Mouse (Mus musculus): ENCODE data around the gene Rab43. TPM values are rescaled to one million over a fixed set of nuclear protein-coding genes. Genes with fewer than 3 reads are reported as not detected.

The Rab43 gene
- polyA plus RNA-seq (2014; fragmentation: Nextera tagmentation; extraction: Ambion mirVana): 14.2 and 18.6 TPM in 2 replicates

GRCm38 (mm10) chr6:87811675-87812338 is at the start of gene Rab43:
TSS of gene Rab43 (minus strand) at chr6:87812164.
- DNase-seq (ENCODE audit: low spot score): peak; percentile 94
- Histone ChIP-seq H3K27ac (replicated peaks; ENCODE audit: low read depth, low read length) (peak within 1 kb of the TSS; percentile 71), H3K4me2 (ENCODE audit: low read depth, low read length) (peak within 1 kb of the TSS; percentile 91), H3K9ac (ENCODE audit: low read depth, low read length) (peak within 1 kb of the TSS; percentile 79), H3K4me3 (ENCODE audit: low read depth, low read length) (peak within 1 kb of the TSS; percentile 75), H3K9me3 (ENCODE audit: control insufficient read depth, low read length) (no peaks in the 10 kb centered on the region), H3K4me1 (ENCODE audit: control insufficient read depth, insufficient read depth, low read length) (peaks cover 15% of the 10 kb centered on the region), H3K36me3 (ENCODE audit: control insufficient read depth, insufficient read depth, low read length) (peaks cover 20% of the 10 kb centered on the region), H3K27me3 (replicated peaks; ENCODE audit: control insufficient read depth, insufficient read depth, low read length) (no peaks in the 10 kb centered on the region)
- under 1% methylated on average over 22 of the region's 56 CpGs for WGBS
- ATAC-seq (ENCODE audit: low read depth): peak; percentile 98

GRCm38 (mm10) chr6:87857071-87857470 is 45.1 kb upstream of the Rab43 start:
- ATAC-seq (ENCODE audit: low read depth): no peak
- 60% methylated on average over 1 of the region's 1 CpGs for WGBS
- Histone ChIP-seq H3K27me3 (replicated peaks; ENCODE audit: control insufficient read depth, insufficient read depth, low read length) (no peaks in the 10 kb centered on the region), H3K36me3 (ENCODE audit: control insufficient read depth, insufficient read depth, low read length) (no peaks in the 10 kb centered on the region), H3K27ac (replicated peaks; ENCODE audit: low read depth, low read length) (no peak overlapping the region), H3K4me3 (ENCODE audit: low read depth, low read length) (no peak overlapping the region), H3K4me1 (ENCODE audit: control insufficient read depth, insufficient read depth, low read length) (no peaks in the 10 kb centered on the region), H3K9me3 (ENCODE audit: control insufficient read depth, low read length) (no peaks in the 10 kb centered on the region), H3K4me2 (ENCODE audit: low read depth, low read length) (no peak overlapping the region), H3K9ac (ENCODE audit: low read depth, low read length) (no peak overlapping the region)
- DNase-seq (ENCODE audit: low spot score): no peak

GRCm38 (mm10) chr6:87853446-87853845 is 41.5 kb upstream of the Rab43 start:
- 84% methylated on average over 4 of the region's 4 CpGs for WGBS
- DNase-seq (ENCODE audit: low spot score): no peak
- Histone ChIP-seq H3K36me3 (ENCODE audit: control insufficient read depth, insufficient read depth, low read length) (0 out of 2 replicates have a peak, but pooled peaks cover 5% of the 10 kb centered on the region), H3K27me3 (replicated peaks; ENCODE audit: control insufficient read depth, insufficient read depth, low read length) (no peaks in the 10 kb centered on the region), H3K4me2 (ENCODE audit: low read depth, low read length) (no peak overlapping the region), H3K9me3 (ENCODE audit: control insufficient read depth, low read length) (no peaks in the 10 kb centered on the region), H3K4me3 (ENCODE audit: low read depth, low read length) (no peak overlapping the region), H3K9ac (ENCODE audit: low read depth, low read length) (no peak overlapping the region), H3K27ac (replicated peaks; ENCODE audit: low read depth, low read length) (no peak overlapping the region), H3K4me1 (ENCODE audit: control insufficient read depth, insufficient read depth, low read length) (peaks cover 11% of the 10 kb centered on the region)
- no peak for ATAC-seq (ENCODE audit: low read depth)

- Histone ChIP-seq H3K27me3 (replicated peaks; ENCODE audit: control insufficient read depth, insufficient read depth, low read length) (no peaks in the 10 kb centered on the region), H3K27ac (replicated peaks; ENCODE audit: low read depth, low read length) (no peak overlapping the region), H3K36me3 (ENCODE audit: control insufficient read depth, insufficient read depth, low read length) (peaks cover 14% of the 10 kb centered on the region; the same call in 1 of the 2 replicates), H3K4me1 (ENCODE audit: control insufficient read depth, insufficient read depth, low read length) (peaks cover 23% of the 10 kb centered on the region), H3K4me2 (ENCODE audit: low read depth, low read length) (peak overlapping the region; percentile 94; the same call in 1 of the 2 replicates), H3K4me3 (ENCODE audit: low read depth, low read length) (no peak overlapping the region), H3K9ac (ENCODE audit: low read depth, low read length) (no peak overlapping the region), H3K9me3 (ENCODE audit: control insufficient read depth, low read length) (no peaks in the 10 kb centered on the region)
- DNase-seq (ENCODE audit: low spot score): no peak
- WGBS: 86% methylated on average over 6 of the region's 6 CpGs
- ATAC-seq (ENCODE audit: low read depth): no peak
Observed at GRCm38 (mm10) chr6:87851871-87852270, 39.9 kb upstream of the Rab43 start.

- H3K36me3 ChIP-seq (ENCODE audit: control insufficient read depth, insufficient read depth, low read length): peaks cover 15% of the 10 kb centered on the region; the same call in 1 of the 2 replicates
- H3K9me3 ChIP-seq (ENCODE audit: control insufficient read depth, low read length): no peaks in the 10 kb centered on the region
- H3K4me3 ChIP-seq (ENCODE audit: low read depth, low read length): peak within 1 kb of the TSS; percentile 100
- DNase-seq (ENCODE audit: low spot score) (peak; percentile 98), ATAC-seq (ENCODE audit: low read depth) (peak; percentile 99)
- H3K9ac ChIP-seq (ENCODE audit: low read depth, low read length): peak within 1 kb of the TSS; percentile 100
- H3K4me1 ChIP-seq (ENCODE audit: control insufficient read depth, insufficient read depth, low read length): peaks cover 25% of the 10 kb centered on the region
- H3K4me2 ChIP-seq (ENCODE audit: low read depth, low read length): peak within 1 kb of the TSS; percentile 94
- no peaks in the 10 kb centered on the region for H3K27me3 ChIP-seq (replicated peaks; ENCODE audit: control insufficient read depth, insufficient read depth, low read length)
- H3K27ac ChIP-seq (replicated peaks; ENCODE audit: low read depth, low read length): peak within 1 kb of the TSS; percentile 97
- WGBS: 0% methylated on average over 48 of the region's 55 CpGs
Observed at GRCm38 (mm10) chr6:87850900-87851614, 39.1 kb upstream of the Rab43 start, which contains the start of gene Cnbp. TSS of gene Cnbp (minus strand) at chr6:87851106.

- peak overlapping the region; percentile 97 for H3K27ac ChIP-seq (replicated peaks; ENCODE audit: low read depth, low read length)
- H3K27me3 ChIP-seq (replicated peaks; ENCODE audit: control insufficient read depth, insufficient read depth, low read length): no peaks in the 10 kb centered on the region
- peaks cover 22% of the 10 kb centered on the region for H3K36me3 ChIP-seq (ENCODE audit: control insufficient read depth, insufficient read depth, low read length)
- peak; percentile 48 for DNase-seq (ENCODE audit: low spot score)
- H3K9ac ChIP-seq (ENCODE audit: low read depth, low read length): peak overlapping the region; percentile 100
- H3K9me3 ChIP-seq (ENCODE audit: control insufficient read depth, low read length): no peaks in the 10 kb centered on the region
- under 1% methylated on average over 25 of the region's 73 CpGs for WGBS
- H3K4me1 ChIP-seq (ENCODE audit: control insufficient read depth, insufficient read depth, low read length): peaks cover 25% of the 10 kb centered on the region
- peak; percentile 68 for ATAC-seq (ENCODE audit: low read depth)
- H3K4me2 ChIP-seq (ENCODE audit: low read depth, low read length): peak overlapping the region; percentile 77
- peak overlapping the region; percentile 100 for H3K4me3 ChIP-seq (ENCODE audit: low read depth, low read length)
Observed at GRCm38 (mm10) chr6:87850155-87850899, 38.4 kb upstream of the Rab43 start.

GRCm38 (mm10) chr6:87849780-87850154 is 37.8 kb upstream of the Rab43 start:
- Histone ChIP-seq H3K9me3 (ENCODE audit: control insufficient read depth, low read length) (no peaks in the 10 kb centered on the region), H3K4me3 (ENCODE audit: low read depth, low read length) (peak overlapping the region; percentile 100), H3K4me2 (ENCODE audit: low read depth, low read length) (peak overlapping the region; percentile 77), H3K36me3 (ENCODE audit: control insufficient read depth, insufficient read depth, low read length) (peaks cover 27% of the 10 kb centered on the region), H3K27me3 (replicated peaks; ENCODE audit: control insufficient read depth, insufficient read depth, low read length) (no peaks in the 10 kb centered on the region), H3K27ac (replicated peaks; ENCODE audit: low read depth, low read length) (peak overlapping the region; percentile 97), H3K9ac (ENCODE audit: low read depth, low read length) (peak overlapping the region; percentile 100), H3K4me1 (ENCODE audit: control insufficient read depth, insufficient read depth, low read length) (peaks cover 25% of the 10 kb centered on the region)
- 0% methylated on average over 8 of the region's 8 CpGs for WGBS
- ATAC-seq (ENCODE audit: low read depth): no peak
- DNase-seq (ENCODE audit: low spot score): peak; percentile 55

- peaks cover 57% of the 10 kb centered on the region for H3K36me3 ChIP-seq (ENCODE audit: control insufficient read depth, insufficient read depth, low read length)
- 0 out of 2 replicates have a peak, but pooled peaks cover 3% of the 10 kb centered on the region for H3K9me3 ChIP-seq (ENCODE audit: control insufficient read depth, low read length)
- 71% methylated on average over 1 of the region's 1 CpGs for WGBS
- H3K4me3 ChIP-seq (ENCODE audit: low read depth, low read length): no peak overlapping the region
- DNase-seq (ENCODE audit: low spot score) (no peak), ATAC-seq (ENCODE audit: low read depth) (no peak)
- H3K27ac ChIP-seq (replicated peaks; ENCODE audit: low read depth, low read length): no peak overlapping the region
- H3K27me3 ChIP-seq (replicated peaks; ENCODE audit: control insufficient read depth, insufficient read depth, low read length): no peaks in the 10 kb centered on the region
- 0 out of 2 replicates have a peak overlapping the region, but pooled peaks have one; percentile 6 for H3K4me2 ChIP-seq (ENCODE audit: low read depth, low read length)
- H3K4me1 ChIP-seq (ENCODE audit: control insufficient read depth, insufficient read depth, low read length): peaks cover 25% of the 10 kb centered on the region
- no peak overlapping the region for H3K9ac ChIP-seq (ENCODE audit: low read depth, low read length)
Observed at GRCm38 (mm10) chr6:87846813-87847212, 34.8 kb upstream of the Rab43 start.
